Mouse (Mus musculus): ENCODE results near the gene Rpl18.

GRCm38 (mm10) chr7:45742338-45742737 lies 27.1 kb downstream of the Rpl18 start:
- TF ChIP-seq CTCF (IDR thresholded peaks at IDR 0.05; ENCODE audit: borderline replicate concordance, extremely low read depth, insufficient read depth, insufficient read length) (no peak; the same call in 1 of the 2 replicates), POLR2A (IDR thresholded peaks at IDR 0.05; ENCODE audit: borderline replicate concordance, extremely low read depth, insufficient read depth, insufficient read length, poor library complexity, severe bottlenecking) (no peak)

Data from brain, embryonic 14.5 days (tissue).